Mouse (Mus musculus) myocyte (in vitro differentiated cells): Measurements from ENCODE around the gene D430019H16Rik.

ENCODE experiments used
- E2F4 ChIP-seq: IDR thresholded peaks from one replicate; pipeline ENCODE4 v1.6.1; 2011; ENCODE audit warnings: mild to moderate bottlenecking, control low read depth, moderate library complexity; ENCODE audit not compliant: insufficient read depth
- POLR2A ChIP-seq: IDR thresholded peaks from one replicate; pipeline ENCODE4 v1.6.1; 2011; ENCODE audit warnings: low read depth, mild to moderate bottlenecking, control low read depth, moderate library complexity; ENCODE audit not compliant: insufficient read length
- SRF ChIP-seq: IDR thresholded peaks from one replicate; pipeline ENCODE4 v1.6.1; 2011; ENCODE audit warnings: low read depth; ENCODE audit not compliant: control insufficient read depth, insufficient read length
- TCF3 ChIP-seq: IDR thresholded peaks from one replicate; pipeline ENCODE4 v1.6.1; 2011; ENCODE audit warnings: low read depth, control low read depth; ENCODE audit not compliant: insufficient read length
- USF1 ChIP-seq: IDR thresholded peaks from one replicate; pipeline ENCODE4 v1.6.1; 2011; ENCODE audit warnings: low read depth, mild to moderate bottlenecking, control low read depth, moderate library complexity

DNA sequence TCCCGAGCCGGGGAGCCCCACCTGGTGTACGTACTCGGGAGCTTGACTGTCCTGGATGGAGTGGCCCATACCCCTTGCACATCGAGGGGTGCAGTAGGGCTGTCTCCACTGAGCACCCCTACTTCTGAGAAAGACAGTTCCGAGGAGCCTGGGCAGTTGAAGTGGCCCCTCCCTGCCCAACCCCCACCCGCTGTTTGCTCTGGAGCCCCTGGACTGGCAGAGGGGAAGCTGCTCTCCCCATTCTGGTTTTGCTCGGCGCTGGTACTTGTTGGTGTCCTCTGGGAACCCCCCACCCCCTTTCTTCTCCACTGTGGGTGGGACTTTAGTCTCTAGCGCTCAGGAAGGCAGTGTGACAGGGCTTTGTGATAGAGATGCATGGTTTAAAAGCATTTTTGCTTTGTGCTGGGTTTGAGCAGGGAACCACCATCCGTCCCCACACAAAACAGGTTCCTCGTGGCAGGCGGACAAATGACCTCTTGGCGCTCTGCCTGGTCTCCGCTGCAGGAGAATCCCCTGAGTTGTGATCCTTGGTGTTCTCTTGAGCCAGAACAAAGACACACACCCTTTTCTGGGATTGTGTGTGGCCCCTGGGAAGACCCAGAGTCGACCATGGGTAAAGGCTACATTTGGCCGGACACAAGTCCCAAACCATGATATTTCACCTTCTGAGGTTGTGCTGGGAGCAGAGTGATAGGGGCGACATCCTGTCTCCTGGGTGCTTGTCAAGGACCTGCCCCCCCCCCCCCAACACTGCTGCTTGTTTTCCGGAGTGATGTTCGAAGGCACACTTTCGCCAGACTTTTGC, 804 bp downstream of the D430019H16Rik start:
- no peak for TF ChIP-seq SRF
- no peak for TF ChIP-seq TCF3
- TF ChIP-seq E2F4: no peak
- no peak for TF ChIP-seq USF1
- no peak for TF ChIP-seq POLR2A
